Mouse (Mus musculus) hindlimb bud, embryonic 11.5 days (tissue): ENCODE measurements around the gene Gm29776.

Source experiments
- DNase-seq: peaks from one replicate; pipeline ENCODE4 v3.0.0-alpha.2; 2012; ENCODE audit warnings: low read depth, low spot score; ENCODE audit errors: extremely low spot score

Gene Gm29776

DNA sequence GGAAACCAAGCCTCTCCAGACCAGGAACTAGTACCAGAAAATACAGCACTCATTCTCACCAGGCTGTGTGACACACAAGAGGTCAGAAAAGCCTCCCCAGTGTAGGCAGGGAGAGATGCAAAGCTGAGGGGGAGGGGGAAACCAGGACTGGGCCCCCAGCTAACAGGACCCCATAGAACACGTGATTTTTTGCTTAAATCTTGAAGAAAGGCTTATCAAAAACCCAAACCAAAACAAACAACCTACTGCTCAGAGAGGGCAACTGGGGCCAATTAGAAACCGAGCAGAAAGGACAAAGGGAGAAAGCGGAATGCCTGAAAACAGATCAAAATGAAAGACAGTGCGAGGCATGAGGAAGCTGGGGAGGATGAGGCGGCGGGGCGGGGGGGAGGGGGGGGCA, 45.8 kb downstream of the Gm29776 start:
- no peak for DNase-seq

DNA sequence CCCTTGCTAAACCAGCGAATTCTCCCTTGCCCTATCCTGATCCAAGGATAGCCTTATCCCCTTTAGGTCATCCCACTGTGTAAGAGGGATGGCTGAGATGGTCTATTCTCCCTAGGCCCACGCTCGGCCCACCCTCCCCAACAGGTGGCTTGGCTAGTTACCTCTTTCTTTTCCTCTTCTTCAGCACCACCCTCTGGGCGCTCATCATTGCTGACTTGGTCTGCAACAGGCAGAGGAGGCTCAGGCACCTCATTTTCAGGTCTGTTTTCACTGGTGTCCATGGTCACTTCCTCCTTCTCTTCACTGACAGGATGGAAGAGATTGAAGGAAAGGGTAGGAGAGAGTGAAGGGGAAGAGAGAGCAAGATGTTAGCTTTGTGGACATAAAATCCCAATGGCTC, 47.1 kb downstream of the Gm29776 start:
- DNase-seq: no peak

GRCm38 (mm10) chr14:54650621-54651454, 47.8 kb downstream of the Gm29776 start:
- DNase-seq: peak; percentile 96

DNA sequence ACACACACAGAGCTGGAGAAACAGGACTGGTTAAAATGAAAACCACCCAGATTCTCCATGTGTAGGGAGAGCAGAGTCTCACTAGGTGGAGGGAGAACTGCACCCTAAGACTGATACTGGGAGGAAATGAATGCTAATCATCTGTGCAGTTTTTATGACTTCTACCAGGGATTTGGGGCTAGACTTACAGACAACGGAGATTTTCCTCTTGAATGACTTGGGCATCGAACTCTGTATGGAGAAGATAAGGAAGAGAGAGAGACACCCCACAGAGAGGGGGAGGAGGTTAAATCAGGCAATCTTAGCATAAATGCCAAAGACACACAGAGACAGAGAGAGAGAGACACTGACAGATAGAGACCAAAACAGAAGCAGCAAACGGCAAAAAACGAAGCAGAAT, 50.7 kb downstream of the Gm29776 start:
- no peak for DNase-seq

DNA sequence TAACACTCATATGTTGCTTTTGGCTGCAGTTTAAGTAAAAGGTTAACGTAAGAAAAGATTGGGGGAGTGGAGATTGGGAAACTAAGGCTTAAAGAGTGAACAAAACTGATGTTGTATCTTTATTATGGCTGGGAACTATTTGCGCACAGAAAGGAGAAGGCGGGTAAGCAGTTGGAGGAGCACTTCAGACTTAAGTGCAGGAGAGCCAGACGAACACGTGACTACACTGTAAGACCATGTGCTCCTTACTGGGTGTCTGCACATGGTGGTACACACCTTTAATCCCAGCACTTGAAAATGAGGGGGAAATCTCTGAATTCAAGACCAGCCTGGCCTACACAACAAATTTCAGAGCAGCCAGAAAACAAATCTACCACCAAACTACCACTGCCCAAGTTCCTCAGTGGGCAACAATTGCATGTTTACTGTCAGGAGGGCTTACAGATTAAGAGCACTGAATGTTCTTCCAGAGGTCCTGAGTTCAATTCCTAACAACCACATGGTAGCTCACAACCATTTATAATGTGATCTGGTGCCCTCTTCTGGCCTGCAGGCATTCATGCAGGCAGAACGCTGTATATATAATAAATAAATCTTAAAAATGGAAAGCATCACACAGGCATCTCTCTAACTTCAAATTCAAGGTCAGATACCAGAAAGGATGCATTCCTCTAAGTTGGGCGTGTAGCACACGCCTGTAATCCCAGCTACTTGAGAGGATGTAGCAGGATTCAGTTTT, 51.6 kb downstream of the Gm29776 start:
- no peak for DNase-seq

- no peak for DNase-seq
Observed at GRCm38 (mm10) chr14:54646455-54646854, 52.2 kb downstream of the Gm29776 start.

DNA sequence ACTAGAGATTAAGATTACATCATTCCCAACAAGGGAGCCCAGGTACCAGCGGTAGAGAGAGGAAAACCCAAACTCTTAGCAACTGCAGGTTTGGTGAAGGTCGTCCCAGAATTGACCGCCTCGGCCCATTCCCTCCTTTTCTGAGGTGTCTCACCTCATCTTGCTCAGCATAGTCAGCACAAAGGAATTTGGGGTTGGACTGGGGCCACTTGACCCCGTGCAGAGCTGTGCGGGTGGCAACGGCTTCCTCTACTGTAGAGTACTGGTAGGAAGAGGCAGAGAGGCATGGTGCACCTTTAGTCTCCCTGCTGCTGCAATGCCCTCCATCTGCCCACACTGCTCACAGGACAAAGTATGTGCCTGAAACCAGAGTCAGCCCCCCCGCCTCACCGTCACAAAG, 54.3 kb downstream of the Gm29776 start:
- no peak for DNase-seq

DNA sequence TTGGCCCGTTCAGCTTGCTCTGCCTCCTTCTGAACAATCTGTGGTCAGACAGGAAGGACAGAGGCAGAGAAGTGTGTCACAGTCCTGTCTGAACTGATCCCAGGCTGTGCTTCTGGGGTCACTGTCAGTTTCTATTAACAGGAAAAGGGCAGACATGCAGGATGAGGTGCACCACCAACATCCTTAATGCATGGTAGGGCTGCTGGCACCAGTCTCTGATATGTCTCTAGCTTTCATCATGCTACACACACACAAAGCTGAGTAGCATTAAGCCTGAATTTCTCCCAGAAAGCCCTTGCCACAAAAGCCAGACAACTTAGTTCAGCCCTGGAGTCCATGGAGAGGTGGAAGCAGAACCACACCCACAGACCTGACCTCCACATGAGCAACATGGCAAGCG, 55.6 kb downstream of the Gm29776 start:
- no peak for DNase-seq
